Mouse (Mus musculus) hindbrain, embryonic 12.5 days (tissue): Measurements from ENCODE around the gene Ngf. TPM values are rescaled to one million over a fixed set of nuclear protein-coding genes. Genes with fewer than 3 reads are reported as not detected.

Source experiments
- ATAC-seq: fragments of 200-750 bp; cut with Nextera tagmentation; 2 replicates; pipeline ENCODE4 v1.8.0; 2017; ENCODE audit warnings: moderate TSS enrichment; ENCODE audit not compliant: low FRiP score
- H3K27ac ChIP-seq: fragments of 300-500 bp; sonication (generic); 2 replicates; pipeline ENCODE4 v1.5.1; 2016; ENCODE audit warnings: mild to moderate bottlenecking
- H3K27me3 ChIP-seq: fragments of 300-500 bp; sonication (generic); 2 replicates; pipeline ENCODE4 v1.6.1; 2016; ENCODE audit warnings: mild to moderate bottlenecking
- H3K36me3 ChIP-seq: fragments of 300-500 bp; sonication (generic); 2 replicates; pipeline ENCODE4 v1.6.1; 2016; ENCODE audit warnings: mild to moderate bottlenecking
- H3K4me1 ChIP-seq: fragments of 300-500 bp; sonication (generic); 2 replicates; pipeline ENCODE4 v1.6.1; 2016
- H3K4me2 ChIP-seq: fragments of 300-500 bp; sonication (generic); replicated peaks from 2 replicates; pipeline ENCODE4 v1.6.1; 2016; ENCODE audit warnings: mild to moderate bottlenecking
- H3K4me3 ChIP-seq: fragments of 300-500 bp; sonication (generic); 2 replicates; pipeline ENCODE4 v1.5.1; 2016; ENCODE audit warnings: mild to moderate bottlenecking
- H3K9ac ChIP-seq: fragments of 300-500 bp; sonication (generic); 2 replicates; pipeline ENCODE4 v1.6.1; 2016; ENCODE audit warnings: mild to moderate bottlenecking, moderate library complexity
- H3K9me3 ChIP-seq: fragments of 300-500 bp; sonication (generic); replicated peaks from 2 replicates; pipeline ENCODE4 v1.6.1; 2016; ENCODE audit warnings: mild to moderate bottlenecking
- WGBS: fragments of 180-500 bp; shearing (Covaris S2); methylation state at CpG from one replicate; pipeline ENCODE4 v1.1.7; 2016; 5-methylcytosine and 5-hydroxymethylcytosine counted together
- polyA plus RNA-seq: library from polyadenylated mRNA; unstranded; fragments of >200 nt; fragmentation: Nextera tagmentation; extraction: Ambion mirVana; gene quantifications from 2 replicates; pipeline ENCODE4 v1.2.1, GENCODE M21; 2016

Gene Ngf
- polyA plus RNA-seq, 1 experiment from 2014 or later = 1.6 TPM

DNA sequence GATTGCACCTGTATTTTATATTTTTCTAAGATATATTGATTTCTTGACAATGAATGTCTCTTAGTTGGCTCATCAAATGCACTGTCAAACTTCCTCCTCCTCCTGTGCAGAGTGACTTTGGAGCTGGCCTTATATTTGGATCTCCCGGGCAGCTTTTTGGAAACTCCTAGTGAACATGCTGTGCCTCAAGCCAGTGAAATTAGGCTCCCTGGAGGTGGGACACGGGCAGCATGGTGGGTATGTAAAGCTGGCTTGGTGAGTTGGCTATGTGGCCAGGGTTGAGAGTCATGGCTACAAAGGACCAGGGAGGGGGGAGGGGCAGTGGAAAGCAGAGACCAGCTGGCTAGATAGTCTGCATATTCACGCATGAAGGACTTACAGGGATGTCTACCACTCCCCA is 39.9 kb downstream of the Ngf start:
- H3K9ac ChIP-seq = no peak overlapping the region
- no peak overlapping the region for H3K4me2 ChIP-seq
- 0 out of 2 replicates have a peak, but pooled peaks cover 5% of the 10 kb centered on the region for H3K4me1 ChIP-seq
- no peak overlapping the region for H3K27ac ChIP-seq
- 52% methylated on average over 3 of the region's 3 CpGs for WGBS
- no peaks in the 10 kb centered on the region for H3K9me3 ChIP-seq
- no peak overlapping the region for H3K4me3 ChIP-seq
- no peaks in the 10 kb centered on the region for H3K36me3 ChIP-seq
- ATAC-seq = no peak
- no peaks in the 10 kb centered on the region for H3K27me3 ChIP-seq

DNA sequence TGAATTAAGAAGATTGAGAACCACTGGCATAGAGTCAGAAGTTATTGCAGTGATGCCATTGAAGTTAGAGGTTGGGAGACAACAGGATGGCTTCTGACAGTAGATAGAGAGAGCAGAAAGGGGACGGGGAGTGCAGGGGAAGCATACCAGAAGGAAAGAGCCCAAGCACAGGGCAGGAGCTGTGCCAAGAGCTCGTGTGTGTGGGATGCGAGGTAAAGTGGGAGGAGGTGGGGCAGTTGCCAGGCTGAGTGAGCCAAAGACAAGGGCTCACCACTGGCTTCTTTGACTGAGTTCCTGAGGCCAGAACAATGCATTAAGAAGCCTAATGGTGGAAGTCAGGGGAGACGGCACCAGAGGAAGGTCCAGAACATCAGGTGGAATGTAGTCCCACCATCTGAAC is 47.2 kb downstream of the Ngf start:
- H3K4me2 ChIP-seq = no peak overlapping the region
- no peaks in the 10 kb centered on the region for H3K36me3 ChIP-seq
- WGBS = 82% methylated on average over 4 of the region's 4 CpGs
- no peak overlapping the region for H3K4me3 ChIP-seq
- no peaks in the 10 kb centered on the region for H3K27me3 ChIP-seq
- H3K9ac ChIP-seq = no peak overlapping the region
- ATAC-seq = no peak
- H3K27ac ChIP-seq = no peak overlapping the region
- no peaks in the 10 kb centered on the region for H3K4me1 ChIP-seq
- H3K9me3 ChIP-seq = no peaks in the 10 kb centered on the region

DNA sequence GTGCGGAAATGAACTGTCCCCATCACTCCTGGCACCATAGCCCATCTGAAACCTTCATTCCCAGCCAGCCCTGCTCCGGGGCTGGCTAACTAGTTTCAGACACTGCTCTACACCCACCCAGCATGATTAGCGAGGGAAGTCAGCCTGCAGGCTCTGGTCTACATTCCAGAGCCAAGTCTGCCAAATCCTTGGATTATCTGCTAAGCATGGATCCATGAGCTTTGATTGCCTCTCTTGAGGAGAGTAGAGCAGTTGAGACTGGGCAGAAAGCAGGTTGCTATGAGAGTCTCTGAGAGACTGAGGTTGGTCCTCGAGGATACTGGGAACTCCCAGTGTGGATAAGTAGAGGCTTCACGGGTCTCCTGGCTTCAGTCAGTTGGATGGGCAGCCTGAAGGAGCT is 51.3 kb downstream of the Ngf start:
- 72% methylated on average over 5 of the region's 5 CpGs for WGBS
- Histone ChIP-seq H3K4me1 (no peaks in the 10 kb centered on the region), H3K9ac (no peak overlapping the region), H3K27me3 (no peaks in the 10 kb centered on the region), H3K4me2 (no peak overlapping the region), H3K9me3 (no peaks in the 10 kb centered on the region), H3K4me3 (no peak overlapping the region), H3K36me3 (no peaks in the 10 kb centered on the region), H3K27ac (no peak overlapping the region)
- ATAC-seq = no peak

DNA sequence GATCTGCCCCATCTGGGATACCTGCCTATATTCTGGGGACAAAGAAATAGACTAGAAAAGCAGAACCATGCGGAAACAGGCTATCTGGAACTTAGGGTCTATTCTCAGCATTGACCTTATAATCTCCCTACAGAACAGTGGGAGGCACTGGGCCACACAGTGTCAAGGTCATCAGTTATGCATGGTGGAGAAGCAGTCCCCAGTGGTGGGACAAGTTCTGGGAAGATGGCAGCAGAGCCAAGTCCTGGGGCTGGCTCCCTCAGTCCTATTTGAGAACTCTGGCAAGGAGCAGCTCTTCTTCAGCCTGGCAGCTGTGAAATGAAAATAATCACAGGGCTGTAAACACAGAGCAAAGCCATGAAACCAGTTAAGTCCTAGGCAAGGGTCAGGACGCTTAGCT is 54.0 kb downstream of the Ngf start:
- H3K36me3 ChIP-seq = no peaks in the 10 kb centered on the region
- no peaks in the 10 kb centered on the region for H3K9me3 ChIP-seq
- H3K27me3 ChIP-seq = no peaks in the 10 kb centered on the region
- no peak overlapping the region for H3K9ac ChIP-seq
- ATAC-seq = no peak
- H3K4me2 ChIP-seq = no peak overlapping the region
- H3K27ac ChIP-seq = no peak overlapping the region
- H3K4me1 ChIP-seq = no peaks in the 10 kb centered on the region
- WGBS = 83% methylated on average over 2 of the region's 2 CpGs
- H3K4me3 ChIP-seq = no peak overlapping the region

DNA sequence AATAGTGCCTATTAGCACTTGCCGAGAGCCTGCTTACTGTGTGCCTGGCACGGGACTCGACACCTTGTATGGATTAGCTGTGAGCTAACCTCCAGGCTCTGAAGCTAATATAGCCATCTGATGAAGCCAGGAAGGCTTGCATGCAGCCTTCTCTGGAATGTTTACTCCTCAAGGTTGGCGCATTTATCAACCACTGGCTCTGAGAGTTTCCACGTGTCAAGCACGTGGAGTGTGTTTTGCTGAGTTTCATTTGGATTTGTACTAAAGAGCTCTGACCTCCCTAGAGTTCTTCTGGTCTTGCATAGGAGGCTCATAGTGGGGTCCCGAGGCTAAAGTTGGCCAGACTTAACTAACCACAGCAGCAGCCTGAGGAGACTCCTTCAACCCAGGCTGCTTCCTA is 55.2 kb downstream of the Ngf start:
- Histone ChIP-seq H3K4me3 (no peak overlapping the region), H3K4me2 (no peak overlapping the region), H3K9me3 (no peaks in the 10 kb centered on the region), H3K27me3 (no peaks in the 10 kb centered on the region), H3K9ac (no peak overlapping the region), H3K27ac (no peak overlapping the region), H3K36me3 (no peaks in the 10 kb centered on the region), H3K4me1 (no peaks in the 10 kb centered on the region)
- 85% methylated on average over 7 of the region's 7 CpGs for WGBS
- ATAC-seq = no peak

DNA sequence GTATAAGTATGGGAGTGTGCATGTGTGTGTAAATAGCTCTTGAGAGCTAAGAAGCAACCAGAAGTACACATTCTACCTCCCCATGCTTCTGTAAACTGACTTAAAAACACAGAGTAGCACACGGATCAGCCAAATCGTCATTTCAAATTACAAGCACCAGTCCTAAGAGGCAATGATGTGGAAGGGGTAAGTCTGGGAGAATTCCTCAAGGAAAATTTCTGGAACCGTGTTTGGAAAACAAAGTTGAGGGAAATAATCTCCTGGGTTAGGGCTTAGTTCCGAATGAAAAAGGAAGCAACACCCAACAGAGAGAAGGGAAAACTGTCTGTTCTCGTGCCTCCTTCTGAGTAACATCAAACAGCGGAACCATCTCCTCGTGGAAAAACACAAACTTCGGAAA is 56.1 kb downstream of the Ngf start:
- H3K4me3 ChIP-seq = no peak overlapping the region
- no peak for ATAC-seq
- H3K9me3 ChIP-seq = no peaks in the 10 kb centered on the region
- 65% methylated on average over 8 of the region's 8 CpGs for WGBS
- no peaks in the 10 kb centered on the region for H3K27me3 ChIP-seq
- H3K36me3 ChIP-seq = no peaks in the 10 kb centered on the region
- no peak overlapping the region for H3K4me2 ChIP-seq
- H3K4me1 ChIP-seq = no peaks in the 10 kb centered on the region
- no peak overlapping the region for H3K9ac ChIP-seq
- H3K27ac ChIP-seq = no peak overlapping the region; the same call in 1 of the 2 replicates

DNA sequence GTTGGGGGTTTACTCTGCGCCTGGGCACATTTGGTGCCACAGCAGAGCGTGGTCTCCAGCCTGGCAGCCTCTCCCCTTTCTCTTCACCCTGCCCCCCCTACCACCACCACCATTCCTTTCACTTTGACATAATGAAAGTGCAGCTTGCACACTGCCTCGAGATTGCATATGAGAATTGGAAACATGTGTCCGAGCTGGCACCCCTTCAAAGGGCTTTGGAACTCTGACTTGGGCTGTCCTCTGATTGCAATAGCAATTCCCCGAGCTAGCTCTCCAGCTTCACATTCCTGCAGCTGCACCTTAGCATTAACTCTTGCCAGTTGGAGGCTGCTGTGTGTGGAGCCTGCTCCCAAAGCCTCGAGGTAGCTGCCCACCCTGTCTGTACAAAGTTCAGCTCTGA is 56.8 kb downstream of the Ngf start:
- ATAC-seq = no peak
- H3K4me1 ChIP-seq = no peaks in the 10 kb centered on the region
- WGBS = 61% methylated on average over 6 of the region's 6 CpGs

DNA sequence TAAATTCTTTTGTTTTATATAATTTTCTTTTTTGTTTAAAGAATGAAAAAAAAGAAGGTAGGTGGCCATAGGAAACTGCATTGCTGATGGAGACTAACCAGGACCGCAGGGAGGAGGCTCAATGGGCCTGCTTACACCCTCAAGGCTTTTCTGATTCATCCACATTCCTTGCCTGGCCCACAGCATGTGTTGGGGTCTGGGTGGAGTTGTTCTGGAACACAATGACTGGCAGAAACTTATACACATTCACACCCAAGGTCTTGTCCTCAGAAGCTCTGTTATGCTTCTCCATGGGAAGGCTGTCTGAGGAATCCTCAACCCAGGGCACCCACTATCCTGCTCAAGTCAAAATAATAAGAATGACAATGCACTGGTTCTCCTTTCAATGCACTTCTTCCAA is 65.0 kb downstream of the Ngf start:
- Histone ChIP-seq H3K27me3 (no peaks in the 10 kb centered on the region), H3K4me2 (no peak overlapping the region), H3K9ac (no peak overlapping the region), H3K4me3 (no peak overlapping the region), H3K27ac (no peak overlapping the region), H3K4me1 (no peaks in the 10 kb centered on the region), H3K36me3 (no peaks in the 10 kb centered on the region), H3K9me3 (no peaks in the 10 kb centered on the region)
- 100% methylated on average over 1 of the region's 1 CpGs for WGBS
- no peak for ATAC-seq

More for the DNA sequence above, 56.8 kb downstream of the Ngf start:
- Histone ChIP-seq H3K36me3 (no peaks in the 10 kb centered on the region), H3K9ac (no peak overlapping the region), H3K4me3 (no peak overlapping the region), H3K4me2 (0 out of 2 replicates have a peak overlapping the region, but pooled peaks have one; percentile 17), H3K27ac (no peak overlapping the region; the same call in 1 of the 2 replicates), H3K27me3 (no peaks in the 10 kb centered on the region), H3K9me3 (no peaks in the 10 kb centered on the region)

DNA sequence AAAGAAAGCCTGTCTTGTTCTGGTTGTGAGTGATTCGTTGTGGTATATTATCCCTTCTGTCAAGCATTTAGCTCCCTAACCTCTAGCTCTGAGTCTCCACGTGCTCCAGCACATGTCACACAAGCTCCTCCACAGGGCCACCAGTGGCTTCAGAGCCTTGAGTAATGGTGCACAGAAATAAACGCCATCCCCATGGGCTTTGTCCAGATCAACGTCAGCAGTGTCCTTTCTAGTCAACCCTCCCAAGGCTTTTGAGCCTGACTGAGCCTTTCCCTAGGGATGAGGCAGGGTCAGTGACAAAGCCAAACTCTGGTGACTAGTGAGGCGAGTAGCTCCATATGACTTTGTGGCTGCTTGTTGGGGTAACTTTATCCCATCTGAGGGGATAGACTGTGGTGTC is 73.9 kb downstream of the Ngf start:
- H3K9ac ChIP-seq = no peak overlapping the region
- 69% methylated on average over 5 of the region's 5 CpGs for WGBS
- H3K4me2 ChIP-seq = no peak overlapping the region
- H3K4me1 ChIP-seq = no peaks in the 10 kb centered on the region
- H3K27me3 ChIP-seq = no peaks in the 10 kb centered on the region
- no peak overlapping the region for H3K27ac ChIP-seq
- H3K36me3 ChIP-seq = no peaks in the 10 kb centered on the region
- ATAC-seq = no peak
- no peaks in the 10 kb centered on the region for H3K9me3 ChIP-seq
- H3K4me3 ChIP-seq = no peak overlapping the region

DNA sequence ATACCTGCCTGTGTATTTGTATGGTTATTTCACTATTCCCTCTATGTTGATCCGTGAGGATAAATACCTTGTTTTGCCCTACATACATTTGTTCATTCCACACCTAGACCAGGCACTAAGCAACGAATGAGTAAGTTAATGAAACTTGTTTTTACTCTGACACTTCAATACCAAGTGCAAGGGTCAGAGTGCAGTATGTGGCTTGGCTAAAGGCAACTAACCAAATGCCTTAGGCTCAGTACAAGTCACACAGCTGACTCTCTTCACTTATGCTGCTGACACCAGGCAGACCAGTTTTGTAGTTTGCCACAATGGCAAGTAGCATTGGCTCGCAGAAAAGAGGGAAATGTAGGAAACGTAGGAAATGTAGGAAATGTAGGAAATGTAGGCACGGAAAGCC is 77.8 kb downstream of the Ngf start:
- Histone ChIP-seq H3K27ac (no peak overlapping the region), H3K4me3 (no peak overlapping the region), H3K36me3 (no peaks in the 10 kb centered on the region), H3K9ac (no peak overlapping the region), H3K4me2 (no peak overlapping the region), H3K9me3 (no peaks in the 10 kb centered on the region), H3K27me3 (no peaks in the 10 kb centered on the region), H3K4me1 (no peaks in the 10 kb centered on the region)
- no peak for ATAC-seq
- 88% methylated on average over 5 of the region's 5 CpGs for WGBS

DNA sequence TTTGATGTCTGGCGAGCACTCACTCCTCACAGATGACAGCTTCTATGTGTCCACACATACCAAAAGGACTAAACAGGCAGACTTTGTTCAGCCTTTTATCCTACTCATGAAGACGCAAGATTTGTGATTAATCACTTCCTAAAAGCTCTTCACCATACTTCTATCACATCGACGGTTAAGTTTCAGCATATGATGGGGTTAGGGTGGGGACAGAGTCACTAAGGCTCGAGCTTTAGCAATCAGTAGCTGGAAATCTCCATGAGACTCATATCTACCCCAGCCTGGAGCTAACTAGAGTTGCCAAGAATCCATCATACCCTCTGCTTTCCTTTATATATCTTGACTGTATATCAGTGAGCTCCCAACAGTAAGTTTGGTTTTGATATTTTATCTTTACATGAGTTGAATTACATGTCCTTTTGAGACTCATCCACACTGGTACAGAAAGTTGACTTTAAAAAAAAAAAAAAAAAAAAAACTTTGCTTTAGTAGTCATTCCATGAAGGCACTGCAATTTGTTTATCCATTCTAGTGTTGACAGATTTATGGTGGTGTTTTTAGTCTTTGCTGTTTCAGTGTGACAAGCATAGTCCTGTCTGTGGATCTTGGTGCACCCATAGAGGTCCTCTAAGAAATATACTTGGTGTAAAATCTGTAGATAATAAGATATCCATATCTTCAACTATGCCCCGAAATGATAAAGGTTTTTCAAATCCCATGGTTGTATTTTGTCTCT is 84.4 kb downstream of the Ngf start:
- Histone ChIP-seq H3K4me2 (no peak overlapping the region), H3K27ac (no peak overlapping the region), H3K4me1 (no peaks in the 10 kb centered on the region), H3K36me3 (no peaks in the 10 kb centered on the region), H3K9ac (no peak overlapping the region), H3K4me3 (no peak overlapping the region), H3K27me3 (no peaks in the 10 kb centered on the region), H3K9me3 (no peaks in the 10 kb centered on the region)
- ATAC-seq = no peak
- 86% methylated on average over 6 of the region's 6 CpGs for WGBS

DNA sequence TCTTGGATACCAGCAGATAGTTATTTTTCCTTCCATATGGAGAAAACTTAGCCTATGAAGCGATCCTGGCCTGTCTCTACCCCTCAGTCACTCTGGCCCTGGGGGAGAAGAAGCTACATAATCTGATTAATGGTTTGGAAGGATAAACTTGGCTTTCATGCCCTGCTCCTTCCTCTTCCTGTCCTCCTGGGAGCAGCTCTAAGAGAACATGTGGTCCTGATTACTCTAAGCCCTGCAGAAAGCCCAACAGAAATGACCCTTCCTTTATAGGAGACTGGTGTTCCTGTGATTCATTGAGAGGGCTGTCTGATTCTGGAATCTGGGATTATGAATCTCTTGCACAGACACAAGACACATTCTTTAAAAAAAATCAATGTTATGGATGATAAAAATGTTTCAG is 86.4 kb downstream of the Ngf start:
- 67% methylated on average over 1 of the region's 1 CpGs for WGBS
- Histone ChIP-seq H3K36me3 (no peaks in the 10 kb centered on the region), H3K4me1 (no peaks in the 10 kb centered on the region), H3K4me3 (no peak overlapping the region), H3K9ac (no peak overlapping the region), H3K4me2 (no peak overlapping the region), H3K27me3 (no peaks in the 10 kb centered on the region), H3K27ac (no peak overlapping the region), H3K9me3 (no peaks in the 10 kb centered on the region)
- no peak for ATAC-seq

DNA sequence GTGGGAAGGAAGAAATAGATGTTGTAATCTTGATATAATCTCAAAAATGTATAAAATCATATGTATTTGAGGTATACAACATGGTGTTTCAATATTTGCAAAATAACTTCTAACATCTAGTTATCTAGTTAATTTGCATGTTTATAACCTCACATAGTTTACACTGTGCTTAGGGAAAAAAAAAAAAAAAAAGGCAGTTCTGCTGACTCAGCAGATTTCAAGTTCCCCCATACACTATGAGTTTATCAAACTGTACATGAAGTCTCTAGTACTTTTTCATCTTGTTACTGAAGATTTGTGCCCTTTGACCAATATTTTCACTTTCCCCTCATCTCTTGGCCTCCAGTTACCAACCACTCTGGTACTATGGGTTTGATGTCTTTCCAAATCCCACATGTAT is 86.9 kb downstream of the Ngf start:
- Histone ChIP-seq H3K4me1 (no peaks in the 10 kb centered on the region), H3K9me3 (no peaks in the 10 kb centered on the region), H3K4me3 (no peak overlapping the region), H3K9ac (no peak overlapping the region), H3K4me2 (no peak overlapping the region), H3K36me3 (no peaks in the 10 kb centered on the region), H3K27ac (no peak overlapping the region), H3K27me3 (no peaks in the 10 kb centered on the region)
- no peak for ATAC-seq
